Mouse (Mus musculus): Measurements from ENCODE around the gene Gm49380.

The Gm49380 gene

GRCm38 (mm10) chr9:44113105-44113789 is at the start of gene Gm49380, which contains the start of gene Rnf26:
Gene Gm49380, minus strand, starts transcription at chr9:44113500.
Gene Rnf26, minus strand, starts transcription at chr9:44113517.
- in situ Hi-C loops (cut with MboI; ENCODE audit: low pct_unique_long_range_greater_than_20kb in 1 of 2, low sequenced_read_pairs in 2 of 2, unreplicated experiment in 1 of 2) = no loop called here

- in situ Hi-C loops (cut with MboI; ENCODE audit: low pct_unique_long_range_greater_than_20kb in 1 of 2, low sequenced_read_pairs in 2 of 2, unreplicated experiment in 1 of 2) = no loop called here
Observed at GRCm38 (mm10) chr9:44159886-44160285, 46.6 kb upstream of the Gm49380 start.

GRCm38 (mm10) chr9:44147290-44147689 is 34.0 kb upstream of the Gm49380 start:
- in situ Hi-C loops (cut with MboI; ENCODE audit: low pct_unique_long_range_greater_than_20kb in 1 of 2, low sequenced_read_pairs in 2 of 2, unreplicated experiment in 1 of 2) = no loop called here

- in situ Hi-C loops (cut with MboI; ENCODE audit: low pct_unique_long_range_greater_than_20kb in 1 of 2, low sequenced_read_pairs in 2 of 2, unreplicated experiment in 1 of 2) = no loop called here
Observed at GRCm38 (mm10) chr9:44144718-44145060, 31.4 kb upstream of the Gm49380 start.

- in situ Hi-C loops (cut with MboI; ENCODE audit: low pct_unique_long_range_greater_than_20kb in 1 of 2, low sequenced_read_pairs in 2 of 2, unreplicated experiment in 1 of 2) = no loop called here
Observed at GRCm38 (mm10) chr9:44144023-44144717, 30.9 kb upstream of the Gm49380 start.

- in situ Hi-C loops (cut with MboI; ENCODE audit: low pct_unique_long_range_greater_than_20kb in 1 of 2, low sequenced_read_pairs in 2 of 2, unreplicated experiment in 1 of 2) = no loop called here
Observed at GRCm38 (mm10) chr9:44143421-44143820, 30.1 kb upstream of the Gm49380 start.

GRCm38 (mm10) chr9:44141951-44142350 is 28.7 kb upstream of the Gm49380 start:
- in situ Hi-C loops (cut with MboI; ENCODE audit: low pct_unique_long_range_greater_than_20kb in 1 of 2, low sequenced_read_pairs in 2 of 2, unreplicated experiment in 1 of 2) = no loop called here

- in situ Hi-C loops (cut with MboI; ENCODE audit: low pct_unique_long_range_greater_than_20kb in 1 of 2, low sequenced_read_pairs in 2 of 2, unreplicated experiment in 1 of 2) = no loop called here
Observed at GRCm38 (mm10) chr9:44137846-44138245, 24.5 kb upstream of the Gm49380 start.

GRCm38 (mm10) chr9:44135731-44136411 is 22.6 kb upstream of the Gm49380 start:
- in situ Hi-C loops (cut with MboI; ENCODE audit: low pct_unique_long_range_greater_than_20kb in 1 of 2, low sequenced_read_pairs in 2 of 2, unreplicated experiment in 1 of 2) = no loop called here

- in situ Hi-C loops (cut with MboI; ENCODE audit: low pct_unique_long_range_greater_than_20kb in 1 of 2, low sequenced_read_pairs in 2 of 2, unreplicated experiment in 1 of 2) = no loop called here
Observed at GRCm38 (mm10) chr9:44134851-44135730, 21.8 kb upstream of the Gm49380 start.

GRCm38 (mm10) chr9:44134101-44134850 is 21.0 kb upstream of the Gm49380 start, which contains the start of gene Mcam:
Gene Mcam, plus strand, starts transcription at chr9:44134469.
- in situ Hi-C loops (cut with MboI; ENCODE audit: low pct_unique_long_range_greater_than_20kb in 1 of 2, low sequenced_read_pairs in 2 of 2, unreplicated experiment in 1 of 2) = no loop called here

GRCm38 (mm10) chr9:44133287-44133686 is 20.0 kb upstream of the Gm49380 start:
- in situ Hi-C loops (cut with MboI; ENCODE audit: low pct_unique_long_range_greater_than_20kb in 1 of 2, low sequenced_read_pairs in 2 of 2, unreplicated experiment in 1 of 2) = no loop called here

GRCm38 (mm10) chr9:44132200-44132599 is 18.9 kb upstream of the Gm49380 start:
- in situ Hi-C loops (cut with MboI; ENCODE audit: low pct_unique_long_range_greater_than_20kb in 1 of 2, low sequenced_read_pairs in 2 of 2, unreplicated experiment in 1 of 2) = no loop called here

GRCm38 (mm10) chr9:44131276-44131590 is 17.9 kb upstream of the Gm49380 start:
- in situ Hi-C loops (cut with MboI; ENCODE audit: low pct_unique_long_range_greater_than_20kb in 1 of 2, low sequenced_read_pairs in 2 of 2, unreplicated experiment in 1 of 2) = no loop called here

GRCm38 (mm10) chr9:44130581-44131275 is 17.4 kb upstream of the Gm49380 start:
- in situ Hi-C loops (cut with MboI; ENCODE audit: low pct_unique_long_range_greater_than_20kb in 1 of 2, low sequenced_read_pairs in 2 of 2, unreplicated experiment in 1 of 2) = no loop called here

GRCm38 (mm10) chr9:44130034-44130433 is 16.7 kb upstream of the Gm49380 start:
- in situ Hi-C loops (cut with MboI; ENCODE audit: low pct_unique_long_range_greater_than_20kb in 1 of 2, low sequenced_read_pairs in 2 of 2, unreplicated experiment in 1 of 2) = no loop called here

- in situ Hi-C loops (cut with MboI; ENCODE audit: low pct_unique_long_range_greater_than_20kb in 1 of 2, low sequenced_read_pairs in 2 of 2, unreplicated experiment in 1 of 2) = no loop called here
Observed at GRCm38 (mm10) chr9:44129633-44130032, 16.3 kb upstream of the Gm49380 start.
